Mouse (Mus musculus): ENCODE measurements at regions not wholly inside any gene's neighbourhood (a gene's known extent, or its start where the extent isn't known, plus 50 kb on each side); places are given as distances from the start of the nearest gene placed in this dataset.

DNA sequence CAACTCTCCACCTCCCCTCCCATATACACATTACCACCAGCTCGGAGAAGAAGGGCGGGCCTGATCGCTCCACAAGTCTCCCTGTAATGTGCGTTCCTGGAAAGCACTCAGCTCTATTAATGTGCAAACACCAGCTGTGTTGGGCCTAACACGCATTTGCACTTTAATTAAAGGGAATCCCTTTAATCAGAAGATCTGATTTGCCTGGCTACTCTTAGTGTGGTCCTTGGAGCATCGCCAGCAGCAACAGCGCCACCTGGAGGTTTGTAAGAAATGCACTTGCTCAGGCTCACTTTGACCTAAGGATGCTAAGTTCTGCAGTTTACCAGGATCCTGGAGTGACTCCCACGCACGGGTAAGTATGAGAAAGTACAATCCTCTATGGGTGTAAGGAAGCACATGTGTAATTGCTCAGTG is 224.6 kb downstream of the Pax3 start:
- peak; percentile 88; the same call in 1 of the 2 replicates for TF ChIP-seq CTCF (IDR thresholded peaks at IDR 0.05; ENCODE audit: control insufficient read depth, insufficient read depth, insufficient replicate concordance, low read depth, low read length)
- no peak for TF ChIP-seq POLR2A (IDR thresholded peaks at IDR 0.05; ENCODE audit: control insufficient read depth, low read depth, low read length)
- H3K27ac ChIP-seq (ENCODE audit: control insufficient read depth, insufficient read depth, low read depth, low read length): no peak overlapping the region
- no peaks in the 10 kb centered on the region for H3K36me3 ChIP-seq (ENCODE audit: control insufficient read depth, insufficient read depth, low read length)
- H3K4me3 ChIP-seq (ENCODE audit: control insufficient read depth, low read depth, low read length): no peak overlapping the region
- H3K27me3 ChIP-seq (ENCODE audit: control insufficient read depth, insufficient read depth, low read length): no peaks in the 10 kb centered on the region
- peaks cover 6% of the 10 kb centered on the region for H3K4me1 ChIP-seq (ENCODE audit: control insufficient read depth, insufficient read depth, low read length)

DNA sequence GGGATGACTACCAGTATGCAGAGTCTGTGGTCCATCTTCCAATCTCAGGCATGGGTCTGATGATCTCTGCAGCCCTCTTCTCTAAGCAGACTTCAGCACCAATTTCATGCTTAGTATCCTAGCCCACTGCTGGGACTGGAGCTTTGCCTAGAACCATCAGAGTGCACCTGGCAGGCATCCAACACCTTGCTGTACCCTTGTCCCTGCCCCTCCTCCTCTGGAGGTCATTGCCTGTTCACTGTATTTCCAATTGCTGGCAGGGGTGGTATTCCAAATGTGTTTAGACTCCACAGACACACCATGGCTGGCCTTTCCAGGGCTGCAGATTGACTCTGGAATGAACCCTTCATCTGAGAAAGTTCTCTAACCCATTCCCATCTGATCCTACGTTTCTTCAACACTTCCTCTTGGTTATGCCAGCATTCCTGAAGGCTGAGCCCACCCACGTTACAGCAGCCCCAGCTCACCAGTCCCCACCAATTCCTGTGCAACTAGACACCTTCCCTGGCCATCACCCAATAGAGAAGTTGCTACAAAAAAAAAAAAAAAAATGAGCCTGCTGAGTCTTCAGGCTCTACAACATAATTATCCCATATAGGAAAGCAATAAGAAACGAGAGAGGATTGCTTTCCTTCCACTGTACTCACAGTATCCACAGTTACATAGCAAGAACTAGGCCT is 232.1 kb downstream of the Pax3 start:
- Histone ChIP-seq H3K36me3 (ENCODE audit: control insufficient read depth, insufficient read depth, low read length) (no peaks in the 10 kb centered on the region), H3K4me3 (ENCODE audit: control insufficient read depth, low read depth, low read length) (no peak overlapping the region), H3K4me1 (ENCODE audit: control insufficient read depth, insufficient read depth, low read length) (no peaks in the 10 kb centered on the region), H3K27me3 (ENCODE audit: control insufficient read depth, insufficient read depth, low read length) (no peaks in the 10 kb centered on the region), H3K27ac (ENCODE audit: control insufficient read depth, insufficient read depth, low read depth, low read length) (no peak overlapping the region)
- TF ChIP-seq CTCF (IDR thresholded peaks at IDR 0.05; ENCODE audit: control insufficient read depth, insufficient read depth, insufficient replicate concordance, low read depth, low read length) (no peak), POLR2A (IDR thresholded peaks at IDR 0.05; ENCODE audit: control insufficient read depth, low read depth, low read length) (no peak)

DNA sequence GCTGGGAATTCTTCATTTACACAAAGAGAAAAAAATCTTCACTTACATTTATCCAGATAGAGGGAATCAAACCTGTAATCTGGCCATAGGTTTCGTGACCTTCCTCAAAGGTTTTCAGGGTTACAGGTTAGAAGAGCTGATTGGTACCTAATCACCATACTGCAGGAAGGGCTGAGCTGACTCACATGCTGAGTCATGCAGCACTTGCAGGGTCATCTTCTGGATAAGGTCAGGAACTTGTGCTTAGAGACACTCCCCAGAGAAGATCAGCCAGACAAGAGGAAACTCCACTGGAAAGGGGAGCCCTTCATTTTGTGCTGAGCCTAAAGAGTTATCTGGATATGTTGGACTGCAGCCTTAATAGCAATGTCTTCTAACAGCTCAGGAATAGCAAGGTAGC is 237.6 kb downstream of the Pax3 start:
- Histone ChIP-seq H3K4me3 (ENCODE audit: control insufficient read depth, low read depth, low read length) (no peak overlapping the region), H3K4me1 (ENCODE audit: control insufficient read depth, insufficient read depth, low read length) (no peaks in the 10 kb centered on the region)
- TF ChIP-seq POLR2A (IDR thresholded peaks at IDR 0.05; ENCODE audit: control insufficient read depth, low read depth, low read length): no peak
- TF ChIP-seq CTCF (IDR thresholded peaks at IDR 0.05; ENCODE audit: control insufficient read depth, insufficient read depth, insufficient replicate concordance, low read depth, low read length): no peak

DNA sequence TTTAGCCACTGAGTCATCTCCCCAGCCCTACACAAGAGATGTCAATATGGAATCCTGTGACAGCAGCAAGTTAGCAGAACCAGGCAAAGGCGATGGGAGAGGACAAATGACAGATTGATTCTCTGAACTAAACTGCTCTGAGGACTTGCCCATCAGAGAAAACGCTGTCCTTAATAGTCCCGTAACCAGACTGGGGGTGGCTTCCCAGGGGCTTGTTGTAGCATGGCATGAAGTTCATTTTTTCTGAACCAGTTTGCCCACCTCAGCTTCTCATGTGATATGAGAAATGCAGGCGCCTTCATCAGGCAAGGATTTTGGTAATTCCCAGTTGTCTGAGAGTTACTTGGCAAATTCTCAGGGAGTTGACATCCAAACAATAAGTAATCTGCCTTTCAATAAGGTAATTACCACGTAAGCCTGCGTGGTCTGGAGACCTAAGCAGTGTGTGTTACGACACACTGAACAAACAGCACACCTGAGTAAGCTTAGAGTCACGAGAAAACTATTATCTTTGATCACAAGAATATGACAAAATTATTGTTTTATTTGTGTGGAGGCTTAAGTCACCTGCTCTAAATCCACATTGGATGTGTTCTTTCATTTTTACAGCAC is 239.7 kb downstream of the Pax3 start:
- TF ChIP-seq POLR2A (IDR thresholded peaks at IDR 0.05; ENCODE audit: control insufficient read depth, low read depth, low read length) (no peak), CTCF (IDR thresholded peaks at IDR 0.05; ENCODE audit: control insufficient read depth, insufficient read depth, insufficient replicate concordance, low read depth, low read length) (no peak)

More for the DNA sequence above, 237.6 kb downstream of the Pax3 start:
- H3K27me3 ChIP-seq (ENCODE audit: control insufficient read depth, insufficient read depth, low read length): no peaks in the 10 kb centered on the region
- H3K36me3 ChIP-seq (ENCODE audit: control insufficient read depth, insufficient read depth, low read length): no peaks in the 10 kb centered on the region
- no peak overlapping the region for H3K27ac ChIP-seq (ENCODE audit: control insufficient read depth, insufficient read depth, low read depth, low read length)

DNA sequence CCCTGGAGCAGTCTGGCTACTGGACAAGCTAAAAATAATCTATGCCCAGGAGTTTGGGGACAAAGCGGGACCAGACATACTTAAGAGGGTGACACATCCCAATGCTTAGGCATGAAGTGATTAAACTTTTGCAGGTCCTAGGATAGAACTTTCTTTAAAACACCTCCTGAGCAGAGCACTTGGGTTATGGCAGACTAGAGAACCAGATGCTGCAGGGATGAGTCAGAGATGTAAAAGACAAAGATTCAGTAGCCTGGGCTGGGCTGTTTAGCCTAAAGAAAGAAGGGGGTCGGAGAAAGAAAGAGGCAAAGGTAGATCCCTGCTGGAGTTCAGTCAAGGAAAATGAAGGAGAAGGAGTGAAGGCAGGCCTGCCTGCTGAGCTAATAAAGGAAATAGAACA is 249.0 kb downstream of the Pax3 start:
- Histone ChIP-seq H3K27me3 (ENCODE audit: control insufficient read depth, insufficient read depth, low read length) (no peaks in the 10 kb centered on the region), H3K27ac (ENCODE audit: control insufficient read depth, insufficient read depth, low read depth, low read length) (no peak overlapping the region), H3K4me1 (ENCODE audit: control insufficient read depth, insufficient read depth, low read length) (no peaks in the 10 kb centered on the region), H3K4me3 (ENCODE audit: control insufficient read depth, low read depth, low read length) (no peak overlapping the region), H3K36me3 (ENCODE audit: control insufficient read depth, insufficient read depth, low read length) (no peaks in the 10 kb centered on the region)
- TF ChIP-seq POLR2A (IDR thresholded peaks at IDR 0.05; ENCODE audit: control insufficient read depth, low read depth, low read length) (no peak), CTCF (IDR thresholded peaks at IDR 0.05; ENCODE audit: control insufficient read depth, insufficient read depth, insufficient replicate concordance, low read depth, low read length) (no peak)

More for the DNA sequence above, 239.7 kb downstream of the Pax3 start:
- Histone ChIP-seq H3K27ac (ENCODE audit: control insufficient read depth, insufficient read depth, low read depth, low read length) (no peak overlapping the region), H3K4me1 (ENCODE audit: control insufficient read depth, insufficient read depth, low read length) (no peaks in the 10 kb centered on the region), H3K27me3 (ENCODE audit: control insufficient read depth, insufficient read depth, low read length) (no peaks in the 10 kb centered on the region), H3K4me3 (ENCODE audit: control insufficient read depth, low read depth, low read length) (no peak overlapping the region), H3K36me3 (ENCODE audit: control insufficient read depth, insufficient read depth, low read length) (no peaks in the 10 kb centered on the region)

DNA sequence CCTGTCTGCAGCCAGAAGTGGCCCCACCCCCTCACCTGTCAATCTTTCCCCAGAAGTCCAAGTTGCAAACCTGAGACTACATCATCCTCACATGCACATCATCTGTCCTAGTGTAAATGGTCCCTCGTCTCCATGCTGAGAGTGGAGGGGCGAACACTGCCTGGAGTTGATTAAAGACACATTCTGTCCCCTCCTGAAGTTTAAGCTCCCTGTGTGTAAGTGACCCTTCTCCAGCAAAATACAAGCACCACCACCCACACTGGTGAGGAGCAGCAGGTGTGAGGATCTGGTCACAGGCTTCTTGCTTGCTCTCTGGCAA is 252.6 kb downstream of the Pax3 start:
- no peaks in the 10 kb centered on the region for H3K27me3 ChIP-seq (ENCODE audit: control insufficient read depth, insufficient read depth, low read length)
- H3K4me1 ChIP-seq (ENCODE audit: control insufficient read depth, insufficient read depth, low read length): no peaks in the 10 kb centered on the region
- no peaks in the 10 kb centered on the region for H3K36me3 ChIP-seq (ENCODE audit: control insufficient read depth, insufficient read depth, low read length)
- no peak overlapping the region for H3K4me3 ChIP-seq (ENCODE audit: control insufficient read depth, low read depth, low read length)
- no peak overlapping the region for H3K27ac ChIP-seq (ENCODE audit: control insufficient read depth, insufficient read depth, low read depth, low read length)
- TF ChIP-seq POLR2A (IDR thresholded peaks at IDR 0.05; ENCODE audit: control insufficient read depth, low read depth, low read length) (no peak), CTCF (IDR thresholded peaks at IDR 0.05; ENCODE audit: control insufficient read depth, insufficient read depth, insufficient replicate concordance, low read depth, low read length) (no peak)

DNA sequence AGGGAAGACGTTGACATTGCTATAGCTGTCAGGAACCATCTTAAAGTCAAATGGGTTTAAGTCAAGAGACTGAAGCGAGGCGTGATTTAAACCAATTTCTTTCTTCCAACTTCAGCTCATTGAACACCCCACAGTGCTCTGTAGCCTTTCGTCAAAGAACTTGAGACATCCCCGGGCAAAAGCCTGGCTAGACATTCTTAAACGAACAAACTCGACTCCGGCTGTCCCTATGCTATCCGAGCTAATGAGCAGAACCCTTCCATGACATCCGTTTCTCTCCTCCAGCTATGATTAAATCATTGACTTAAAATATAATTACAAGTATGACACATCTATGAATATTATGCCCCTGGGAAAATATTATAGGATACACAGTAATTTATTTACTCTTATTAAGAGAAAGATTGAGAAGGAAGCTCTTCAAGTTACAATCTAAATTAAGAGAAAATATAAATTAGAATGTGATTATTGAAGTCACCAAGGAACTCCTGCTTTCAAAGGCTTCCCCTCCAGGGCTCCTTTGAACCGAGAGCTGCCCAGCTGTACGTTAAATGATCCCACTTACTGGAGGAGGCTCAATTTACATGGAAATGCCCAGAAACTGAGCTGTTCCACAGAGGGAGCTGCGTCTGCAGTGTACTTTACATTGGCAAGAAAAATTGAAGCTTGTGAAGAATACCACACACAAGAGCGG is 253.2 kb downstream of the Pax3 start:
- Histone ChIP-seq H3K36me3 (ENCODE audit: control insufficient read depth, insufficient read depth, low read length) (no peaks in the 10 kb centered on the region), H3K27ac (ENCODE audit: control insufficient read depth, insufficient read depth, low read depth, low read length) (no peak overlapping the region), H3K4me1 (ENCODE audit: control insufficient read depth, insufficient read depth, low read length) (no peaks in the 10 kb centered on the region), H3K4me3 (ENCODE audit: control insufficient read depth, low read depth, low read length) (no peak overlapping the region), H3K27me3 (ENCODE audit: control insufficient read depth, insufficient read depth, low read length) (no peaks in the 10 kb centered on the region)
- TF ChIP-seq CTCF (IDR thresholded peaks at IDR 0.05; ENCODE audit: control insufficient read depth, insufficient read depth, insufficient replicate concordance, low read depth, low read length): no peak
- TF ChIP-seq POLR2A (IDR thresholded peaks at IDR 0.05; ENCODE audit: control insufficient read depth, low read depth, low read length): no peak
